Mouse (Mus musculus) heart, adult 18-20 months (tissue): ENCODE results near the gene Mier3. TPM values are rescaled to one million over a fixed set of nuclear protein-coding genes. Genes with fewer than 3 reads are reported as not detected.

ENCODE experiments used
- total RNA-seq, 2 experiments: library from RNA; stranded (reverse); gene quantifications; 2 replicates each; pipeline ENCODE4 v1.2.3; 2021

Mier3 gene
- total RNA-seq, 2 experiments from 2014 or later: 13.8 to 15.1 TPM

Other genes starting within 250 kb of the Mier3 start
- gene Gpbp1, start 190.9 kb upstream of the Mier3 start, total RNA-seq: 10 to 100 TPM; 49.8 to 58.4 TPM
- not detected for gene Gm49496, start 131.0 kb upstream of the Mier3 start, total RNA-seq
- gene Gm10198, start 88.2 kb upstream of the Mier3 start, total RNA-seq: not detected
- gene Map3k1, start 128.0 kb downstream of the Mier3 start, total RNA-seq: 10 to 100 TPM; 17.0 to 19.6 TPM